Comparison of ENCODE assay signal across 27 mouse cellular contexts in the genomic region with DNA sequence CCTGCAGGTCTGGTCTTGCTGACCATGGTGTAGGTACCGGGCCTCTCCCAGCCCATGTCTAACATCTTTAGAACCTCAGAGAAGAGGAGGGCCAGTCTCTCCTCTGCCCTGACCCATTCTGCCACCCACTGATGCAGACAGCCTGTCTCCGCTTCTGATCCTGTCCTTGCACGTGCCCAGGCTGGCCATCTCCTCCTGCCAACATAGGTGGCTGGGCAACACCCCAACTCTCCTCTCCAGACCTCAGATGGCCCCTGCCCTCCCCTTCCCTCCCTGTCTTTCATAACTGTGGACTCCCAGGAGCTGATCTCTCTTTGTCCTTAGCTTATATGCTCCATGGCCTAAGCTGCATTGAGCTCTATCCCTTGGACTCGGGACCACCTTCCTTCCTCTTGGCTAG. TPM values are rescaled to one million over a fixed set of nuclear protein-coding genes. Genes with fewer than 3 reads are reported as not detected.
"Had no signal": no experiment of that assay in that cellular context is flagged by ENCODE, and none has a peak within 500 bp of the region (broad histone marks: within the 10 kb centered on the region; RNA-seq: fewer than 3 reads in every experiment).

No protein-coding gene starts in this region.

- H3K4me3 ChIP-seq: gastrocnemius, adult 2 months; heart, embryonic 10.5 days; heart, embryonic 12.5 days; hindbrain, embryonic 10.5 days; hindbrain, embryonic 12.5 days; intestine, embryonic 15.5 days; layer of hippocampus, adult 2 months; left cerebral cortex, adult 2 months; limb, embryonic 13.5 days; liver, embryonic 13.5 days; liver, embryonic 15.5 days had no signal

- H3K36me3 ChIP-seq: heart, embryonic 10.5 days; heart, embryonic 12.5 days; hindbrain, embryonic 10.5 days; hindbrain, embryonic 12.5 days; intestine, embryonic 15.5 days; limb, embryonic 13.5 days; liver, embryonic 13.5 days; liver, embryonic 15.5 days had no signal

- H3K4me2 ChIP-seq: heart, embryonic 12.5 days; hindbrain, embryonic 12.5 days; hindbrain, embryonic 14.5 days; intestine, embryonic 15.5 days; limb, embryonic 13.5 days; liver, embryonic 11.5 days; liver, embryonic 13.5 days; liver, embryonic 15.5 days had no signal

- H3K27ac ChIP-seq: gastrocnemius, adult 2 months; heart, embryonic 10.5 days; hindbrain, embryonic 12.5 days; hindbrain, embryonic 14.5 days; intestine, embryonic 15.5 days; layer of hippocampus, adult 2 months; left cerebral cortex, adult 2 months; limb, embryonic 13.5 days; liver, embryonic 13.5 days; liver, embryonic 15.5 days had no signal

- DNase-seq: gastrocnemius, adult 2 months; gastrocnemius, postnatal 10 days; gastrocnemius, postnatal 25 days; heart, adult 18-20 months; heart, postnatal 10 days; heart, postnatal 4 days; kidney, adult 18-20 months; kidney, adult 8-10 months; kidney, postnatal 10 days; kidney, postnatal 25 days; kidney, postnatal 4 days; liver; liver, embryonic 13.5 days had no signal

- H3K9ac ChIP-seq: heart, embryonic 12.5 days; hindbrain, embryonic 12.5 days; hindbrain, embryonic 14.5 days; intestine, embryonic 15.5 days; limb, embryonic 13.5 days; liver, embryonic 13.5 days; liver, embryonic 15.5 days had no signal

- H3K4me1 ChIP-seq: heart, embryonic 12.5 days; intestine, embryonic 15.5 days; liver, embryonic 13.5 days; liver, embryonic 15.5 days had no signal

- ATAC-seq: hindbrain, embryonic 16.5 days; inflammation-experienced regulatory T-cells, adult 6 months; intestine, embryonic 15.5 days; intestine, postnatal 0 days had no signal

- H3K9me3 ChIP-seq: heart, embryonic 10.5 days; heart, embryonic 12.5 days; hindbrain, embryonic 10.5 days; hindbrain, embryonic 12.5 days; intestine, embryonic 15.5 days; limb, embryonic 13.5 days; liver, embryonic 13.5 days; liver, embryonic 15.5 days had no signal

- H3K27me3 ChIP-seq: hindbrain, embryonic 12.5 days; intestine, embryonic 15.5 days; liver, embryonic 15.5 days had no signal

RNA-seq across cellular contexts. Expression of gene Trim29, which starts 5.8 kb away (rescaled TPM):
- polyA plus RNA-seq: hindbrain, embryonic 14.5 days; hindbrain, embryonic 16.5 days; inflammation-experienced regulatory T-cells, adult 6 months; liver, embryonic 11.5 days had no signal
